Mouse (Mus musculus) liver, embryonic 15.5 days (tissue): ENCODE measurements at regions not wholly inside any gene's neighbourhood (a gene's known extent, or its start where the extent isn't known, plus 50 kb on each side); places are given as distances from the start of the nearest gene placed in this dataset.

Source experiments
- ATAC-seq: fragments of 200-750 bp; cut with Nextera tagmentation; 2 replicates; pipeline ENCODE4 v1.8.0; 2017; ENCODE audit warnings: moderate number of reproducible peaks, mild to moderate bottlenecking, moderate library complexity; ENCODE audit not compliant: insufficient read depth
- H3K27ac ChIP-seq: fragments of 300-500 bp; sonication (generic); replicated peaks from 2 replicates; pipeline ENCODE4 v1.5.1; 2015; ENCODE audit warnings: mild to moderate bottlenecking, inconsistent platforms
- H3K27me3 ChIP-seq: fragments of 300-500 bp; sonication (generic); 2 replicates; pipeline ENCODE4 v1.6.1; 2015; ENCODE audit warnings: mild to moderate bottlenecking, inconsistent platforms
- H3K36me3 ChIP-seq: fragments of 300-500 bp; sonication (generic); replicated peaks from 2 replicates; pipeline ENCODE4 v1.6.1; 2015; ENCODE audit warnings: moderate library complexity, mild to moderate bottlenecking, inconsistent platforms
- H3K4me1 ChIP-seq: fragments of 300-500 bp; sonication (generic); replicated peaks from 2 replicates; pipeline ENCODE4 v1.6.1; 2015; ENCODE audit warnings: inconsistent platforms
- H3K4me2 ChIP-seq: fragments of 300-500 bp; sonication (generic); 2 replicates; pipeline ENCODE4 v1.6.1; 2015; ENCODE audit warnings: moderate library complexity, mild to moderate bottlenecking, inconsistent platforms
- H3K4me3 ChIP-seq: fragments of 300-500 bp; sonication (generic); replicated peaks from 2 replicates; pipeline ENCODE4 v1.5.1; 2015; ENCODE audit warnings: mild to moderate bottlenecking, inconsistent platforms
- H3K9ac ChIP-seq: fragments of 300-500 bp; sonication (generic); 2 replicates; pipeline ENCODE4 v1.6.1; 2015; ENCODE audit warnings: moderate library complexity, mild to moderate bottlenecking, inconsistent platforms
- H3K9me3 ChIP-seq: fragments of 300-500 bp; sonication (generic); replicated peaks from 2 replicates; pipeline ENCODE4 v1.6.1; 2016; ENCODE audit warnings: inconsistent platforms
- WGBS: fragments of 180-500 bp; shearing (Covaris S2); methylation state at CpG from one replicate; pipeline ENCODE4 v1.1.7; 2015; ENCODE audit warnings: mixed read lengths; ENCODE audit not compliant: insufficient replicate concordance; 5-methylcytosine and 5-hydroxymethylcytosine counted together

GRCm38 (mm10) chr1:168058769-168059168 is 369.7 kb downstream of the Lmx1a start:
- Histone ChIP-seq H3K9me3 (no peaks in the 10 kb centered on the region), H3K9ac (no peak overlapping the region), H3K4me3 (no peak overlapping the region), H3K36me3 (no peaks in the 10 kb centered on the region), H3K27me3 (no peaks in the 10 kb centered on the region), H3K4me1 (no peaks in the 10 kb centered on the region), H3K27ac (no peak overlapping the region), H3K4me2 (no peak overlapping the region)
- ATAC-seq, result no peak
- WGBS, result 61% methylated on average over 4 of the region's 4 CpGs

GRCm38 (mm10) chr1:168064065-168064664 is 367.9 kb downstream of the Pbx1 start:
- H3K4me2 ChIP-seq, result no peak overlapping the region
- 49% methylated on average over 7 of the region's 7 CpGs for WGBS
- no peak overlapping the region for H3K4me3 ChIP-seq
- no peak for ATAC-seq
- H3K9me3 ChIP-seq, result no peaks in the 10 kb centered on the region
- no peaks in the 10 kb centered on the region for H3K36me3 ChIP-seq
- H3K4me1 ChIP-seq, result no peaks in the 10 kb centered on the region
- no peaks in the 10 kb centered on the region for H3K27me3 ChIP-seq
- H3K9ac ChIP-seq, result no peak overlapping the region
- H3K27ac ChIP-seq, result no peak overlapping the region

GRCm38 (mm10) chr1:168065598-168066041 is 366.4 kb downstream of the Pbx1 start:
- 45% methylated on average over 6 of the region's 6 CpGs for WGBS
- H3K27me3 ChIP-seq, result no peaks in the 10 kb centered on the region
- H3K9me3 ChIP-seq, result no peaks in the 10 kb centered on the region
- no peak overlapping the region for H3K27ac ChIP-seq
- no peak overlapping the region for H3K4me3 ChIP-seq
- H3K36me3 ChIP-seq, result no peaks in the 10 kb centered on the region
- no peak for ATAC-seq
- H3K9ac ChIP-seq, result no peak overlapping the region
- H3K4me2 ChIP-seq, result no peak overlapping the region
- H3K4me1 ChIP-seq, result no peaks in the 10 kb centered on the region

- H3K4me3 ChIP-seq, result no peak overlapping the region
- no peak for ATAC-seq
- WGBS, result 46% methylated on average over 6 of the region's 6 CpGs
Observed at GRCm38 (mm10) chr1:168066810-168067209, 365.3 kb downstream of the Pbx1 start.

GRCm38 (mm10) chr1:168068003-168068919 is 363.8 kb downstream of the Pbx1 start:
- H3K27ac ChIP-seq, result no peak overlapping the region
- WGBS, result 48% methylated on average over 9 of the region's 9 CpGs
- H3K4me1 ChIP-seq, result no peaks in the 10 kb centered on the region
- no peaks in the 10 kb centered on the region for H3K27me3 ChIP-seq
- no peak overlapping the region for H3K9ac ChIP-seq
- H3K4me3 ChIP-seq, result no peak overlapping the region
- H3K36me3 ChIP-seq, result no peaks in the 10 kb centered on the region
- H3K4me2 ChIP-seq, result no peak overlapping the region
- no peak for ATAC-seq
- no peaks in the 10 kb centered on the region for H3K9me3 ChIP-seq

More at GRCm38 (mm10) chr1:168066810-168067209, 365.3 kb downstream of the Pbx1 start:
- Histone ChIP-seq H3K36me3 (no peaks in the 10 kb centered on the region), H3K27ac (no peak overlapping the region), H3K4me2 (no peak overlapping the region), H3K9ac (no peak overlapping the region), H3K4me1 (no peaks in the 10 kb centered on the region), H3K27me3 (no peaks in the 10 kb centered on the region), H3K9me3 (no peaks in the 10 kb centered on the region)

GRCm38 (mm10) chr1:168068920-168069590 is 363.0 kb downstream of the Pbx1 start:
- no peaks in the 10 kb centered on the region for H3K27me3 ChIP-seq
- no peak overlapping the region for H3K4me3 ChIP-seq
- no peaks in the 10 kb centered on the region for H3K4me1 ChIP-seq
- no peak overlapping the region for H3K9ac ChIP-seq
- no peak overlapping the region for H3K4me2 ChIP-seq
- H3K36me3 ChIP-seq, result no peaks in the 10 kb centered on the region
- no peaks in the 10 kb centered on the region for H3K9me3 ChIP-seq
- ATAC-seq, result no peak
- no peak overlapping the region for H3K27ac ChIP-seq
- 53% methylated on average over 1 of the region's 1 CpGs for WGBS
